Mouse (Mus musculus) liver, embryonic 11.5 days (tissue): ENCODE results near the gene Hivep3. TPM values are rescaled to one million over a fixed set of nuclear protein-coding genes. Genes with fewer than 3 reads are reported as not detected.

Experiments used
- ATAC-seq: fragments of 200-750 bp; cut with Nextera tagmentation; replicated peaks from 2 replicates; pipeline ENCODE4 v1.8.0; 2017; ENCODE audit warnings: moderate number of reproducible peaks, mild to moderate bottlenecking, moderate TSS enrichment, moderate library complexity; ENCODE audit not compliant: low FRiP score
- DNase-seq: peaks from one replicate; pipeline ENCODE4 v3.0.0-alpha.2; 2017; ENCODE audit warnings: low spot score
- H3K27ac ChIP-seq: fragments of 300-500 bp; sonication (generic); 2 replicates; pipeline ENCODE4 v1.5.1; 2014; ENCODE audit warnings: mild to moderate bottlenecking, low read depth, low read length, control low read depth
- H3K27me3 ChIP-seq: fragments of 300-500 bp; sonication (generic); replicated peaks from 2 replicates; pipeline ENCODE4 v1.6.1; 2014; ENCODE audit warnings: low read length, mixed read lengths; ENCODE audit not compliant: control insufficient read depth, insufficient read depth
- H3K36me3 ChIP-seq: fragments of 300-500 bp; sonication (generic); 2 replicates; pipeline ENCODE4 v1.6.1; 2014; ENCODE audit warnings: mild to moderate bottlenecking, low read length, moderate library complexity, mixed read lengths; ENCODE audit not compliant: control insufficient read depth, insufficient read depth
- H3K4me1 ChIP-seq: fragments of 300-500 bp; sonication (generic); replicated peaks from 2 replicates; pipeline ENCODE4 v1.6.1; 2014; ENCODE audit warnings: low read length, mixed read lengths; ENCODE audit not compliant: control insufficient read depth, insufficient read depth
- H3K4me2 ChIP-seq: fragments of 300-500 bp; sonication (generic); 2 replicates; pipeline ENCODE4 v1.6.1; 2014; ENCODE audit warnings: mild to moderate bottlenecking, control low read depth, moderate library complexity
- H3K4me3 ChIP-seq: fragments of 300-500 bp; sonication (generic); 2 replicates; pipeline ENCODE4 v1.5.1; 2014; ENCODE audit warnings: low read depth, low read length, control low read depth
- H3K9ac ChIP-seq: fragments of 300-500 bp; sonication (generic); 2 replicates; pipeline ENCODE4 v1.6.1; 2014; ENCODE audit warnings: low read depth, low read length, control low read depth
- H3K9me3 ChIP-seq: fragments of 300-500 bp; sonication (generic); 2 replicates; pipeline ENCODE4 v1.6.1; 2016; ENCODE audit warnings: low read length, inconsistent platforms, mixed read lengths; ENCODE audit not compliant: control insufficient read depth
- WGBS: fragments of 180-500 bp; shearing (Covaris S2); extraction: QIAGEN DNeasy Blood & Tissue Kit; methylation state at CpG from one replicate; pipeline ENCODE4 v1.1.7; 2014; 5-methylcytosine and 5-hydroxymethylcytosine counted together
- polyA plus RNA-seq: library from polyadenylated mRNA; unstranded; fragments of >200 nt; fragmentation: Nextera tagmentation; extraction: Ambion mirVana; gene quantifications from 2 replicates; pipeline ENCODE4 v1.2.1, GENCODE M21; 2014

The Hivep3 gene
- polyA plus RNA-seq, 1 experiment from 2014 or later, result 2.7 TPM

DNA sequence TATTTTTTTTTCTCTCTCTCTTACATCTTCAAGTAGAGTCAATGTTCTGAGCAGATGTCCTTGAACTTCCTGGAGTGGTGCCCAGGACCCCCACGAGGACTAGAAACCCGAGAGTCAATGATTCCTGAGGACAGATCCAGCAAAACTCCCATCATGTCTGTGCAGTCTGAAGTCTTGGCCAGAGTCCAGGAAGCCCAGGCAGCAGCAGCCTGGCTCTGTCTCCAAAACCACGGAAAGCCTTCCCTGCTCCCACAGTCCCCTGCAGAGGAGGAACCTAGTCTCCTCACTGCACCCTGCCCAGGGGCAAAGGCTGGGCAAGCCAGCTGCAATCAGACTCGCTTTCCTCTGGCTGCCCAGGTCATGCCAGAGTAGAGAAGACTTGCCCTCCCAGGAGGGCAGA lies 234.5 kb downstream of the Hivep3 start:
- 32% methylated on average over 4 of the region's 4 CpGs for WGBS
- no peak overlapping the region for H3K4me2 ChIP-seq
- H3K36me3 ChIP-seq, result no peaks in the 10 kb centered on the region
- H3K9me3 ChIP-seq, result no peaks in the 10 kb centered on the region
- H3K27ac ChIP-seq, result no peak overlapping the region
- H3K27me3 ChIP-seq, result no peaks in the 10 kb centered on the region
- no peak overlapping the region for H3K4me3 ChIP-seq
- no peak for ATAC-seq
- no peaks in the 10 kb centered on the region for H3K4me1 ChIP-seq
- H3K9ac ChIP-seq, result no peak overlapping the region
- DNase-seq, result no peak

DNA sequence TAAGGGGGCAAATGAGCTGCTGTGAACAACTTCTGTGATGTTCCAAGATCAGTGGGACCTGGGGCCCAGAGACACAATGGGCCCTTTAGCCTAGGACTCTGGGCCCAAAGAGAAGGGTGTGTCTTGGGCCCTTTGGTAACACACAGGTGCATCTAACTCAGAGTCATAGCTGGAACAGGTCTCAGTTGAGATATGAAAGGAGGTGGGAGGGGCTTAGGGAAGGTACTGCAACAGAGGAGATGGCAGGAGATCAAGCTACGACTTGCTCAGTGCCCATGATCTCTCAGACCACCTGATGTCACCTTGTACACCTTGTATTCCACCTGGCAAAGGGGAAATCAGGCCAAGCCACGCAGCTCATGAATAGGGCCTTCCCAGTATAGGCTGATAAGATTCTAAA lies 235.3 kb downstream of the Hivep3 start:
- no peak for ATAC-seq
- 75% methylated on average over 2 of the region's 2 CpGs for WGBS
- no peak overlapping the region for H3K9ac ChIP-seq

DNA sequence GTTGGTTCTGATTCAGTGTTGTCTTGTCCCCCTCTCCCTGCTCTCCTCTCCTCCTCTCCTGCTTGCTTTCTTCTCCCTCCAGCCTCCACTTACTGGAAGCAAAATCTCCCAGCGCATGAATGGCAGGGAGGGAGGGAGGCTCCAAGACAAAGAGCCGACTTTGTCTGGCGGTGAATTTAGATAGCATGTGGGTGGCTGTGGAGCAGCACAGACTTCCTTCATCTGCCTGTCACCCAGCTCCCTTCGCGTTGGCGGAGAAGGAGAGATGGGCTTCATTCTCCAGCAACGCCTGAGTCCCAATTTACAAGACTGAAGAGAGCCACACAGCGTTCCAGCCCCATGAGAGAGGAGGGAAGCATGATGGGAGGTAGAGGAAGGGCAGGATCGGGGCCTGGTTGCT lies 236.6 kb downstream of the Hivep3 start:
- DNase-seq (no peak), ATAC-seq (no peak)
- Histone ChIP-seq H3K4me3 (no peak overlapping the region), H3K9ac (no peak overlapping the region), H3K4me2 (no peak overlapping the region), H3K36me3 (no peaks in the 10 kb centered on the region), H3K4me1 (no peaks in the 10 kb centered on the region), H3K9me3 (no peaks in the 10 kb centered on the region), H3K27ac (no peak overlapping the region), H3K27me3 (no peaks in the 10 kb centered on the region)
- WGBS, result 63% methylated on average over 8 of the region's 9 CpGs

More for the DNA sequence above, 235.3 kb downstream of the Hivep3 start:
- H3K27ac ChIP-seq, result no peak overlapping the region
- no peaks in the 10 kb centered on the region for H3K4me1 ChIP-seq
- no peak overlapping the region for H3K4me3 ChIP-seq
- H3K4me2 ChIP-seq, result no peak overlapping the region
- no peak for DNase-seq
- H3K27me3 ChIP-seq, result no peaks in the 10 kb centered on the region
- H3K9me3 ChIP-seq, result no peaks in the 10 kb centered on the region
- H3K36me3 ChIP-seq, result no peaks in the 10 kb centered on the region

DNA sequence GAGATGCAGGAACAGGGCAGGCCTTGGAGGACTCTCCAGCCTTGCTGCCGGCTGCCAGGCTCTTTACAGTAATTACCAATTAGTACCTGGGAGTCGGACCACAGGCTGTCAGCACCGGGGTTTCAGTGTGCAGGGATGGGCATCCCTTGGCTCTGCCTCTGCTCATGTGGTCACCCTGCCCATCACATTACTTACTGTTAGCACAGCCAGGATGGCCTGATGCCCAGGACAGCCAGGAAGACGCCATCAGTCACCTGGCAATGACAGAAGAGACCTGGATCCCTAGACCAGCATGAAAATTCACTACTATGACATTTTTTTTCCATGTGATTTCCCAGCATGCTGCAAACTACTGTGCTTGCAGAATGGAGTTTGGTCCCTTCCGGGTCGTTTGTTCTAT lies 238.8 kb downstream of the Hivep3 start:
- no peak overlapping the region for H3K4me3 ChIP-seq
- no peaks in the 10 kb centered on the region for H3K27me3 ChIP-seq
- H3K36me3 ChIP-seq, result no peaks in the 10 kb centered on the region
- no peak overlapping the region for H3K27ac ChIP-seq
- DNase-seq (no peak), ATAC-seq (no peak)
- H3K9ac ChIP-seq, result no peak overlapping the region
- no peaks in the 10 kb centered on the region for H3K9me3 ChIP-seq
- H3K4me2 ChIP-seq, result no peak overlapping the region
- no peaks in the 10 kb centered on the region for H3K4me1 ChIP-seq
- WGBS, result 71% methylated on average over 6 of the region's 6 CpGs

DNA sequence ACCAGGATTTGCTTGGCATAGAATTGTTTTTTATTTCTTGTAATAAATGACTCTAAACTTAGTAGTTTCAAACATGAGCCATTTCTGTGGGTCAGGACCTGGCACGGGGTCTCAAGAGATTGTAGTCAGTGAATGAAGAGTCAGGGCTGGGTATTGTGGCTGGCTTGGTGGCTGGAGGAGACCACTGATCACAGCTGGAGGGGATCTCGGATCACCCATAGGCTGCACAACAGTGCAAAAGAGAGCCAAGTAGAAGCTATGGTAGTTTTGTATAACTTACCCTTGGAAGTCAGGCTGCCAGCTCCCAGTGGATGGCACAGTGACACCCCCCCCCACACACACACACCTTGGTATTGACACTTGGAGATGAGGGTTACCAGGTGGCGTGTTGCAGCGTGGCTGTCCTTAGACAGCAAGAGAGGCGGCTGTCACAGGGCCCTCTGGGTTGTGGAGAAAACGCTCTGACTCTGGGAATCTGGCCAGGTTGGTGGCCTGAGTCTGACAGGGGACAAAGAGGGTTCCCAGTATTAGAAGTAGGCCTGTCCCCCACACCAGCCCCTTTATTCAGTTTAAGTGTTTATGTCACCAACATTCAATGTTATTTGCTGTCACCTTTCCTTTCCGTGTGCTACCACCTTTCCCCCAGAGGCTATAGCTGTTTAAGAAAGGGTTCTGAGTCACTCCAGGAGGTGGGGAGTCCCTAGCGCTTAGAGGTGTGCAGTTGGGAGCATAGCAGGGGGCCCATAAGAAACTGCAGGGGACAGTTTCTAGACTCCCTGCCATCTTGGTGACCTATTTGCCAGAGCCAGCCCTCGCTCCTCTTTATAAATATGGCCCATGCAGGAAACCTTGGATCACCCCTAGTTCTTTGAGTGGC lies 240.4 kb downstream of the Hivep3 start:
- no peaks in the 10 kb centered on the region for H3K9me3 ChIP-seq

DNA sequence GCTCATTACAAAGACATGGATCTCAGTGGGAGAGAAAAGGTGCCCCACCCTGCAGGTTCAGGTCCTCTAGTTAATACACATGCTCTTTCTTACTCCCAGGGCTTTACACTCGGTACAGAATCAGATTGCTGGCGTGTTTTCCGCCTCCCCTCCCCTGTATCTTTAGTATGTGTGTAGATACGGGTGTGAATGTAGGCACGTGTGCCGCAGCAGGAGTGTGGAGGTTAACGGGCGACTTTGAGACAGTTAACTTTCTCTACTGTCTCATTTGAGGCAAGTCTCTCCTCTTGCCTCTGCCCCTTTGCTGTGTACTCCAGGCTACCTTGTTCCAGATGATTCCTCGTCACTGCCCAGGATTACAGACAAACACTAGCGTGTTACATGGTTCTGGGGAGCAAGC lies 241.7 kb downstream of the Hivep3 start:
- Histone ChIP-seq H3K4me3 (no peak overlapping the region), H3K36me3 (no peaks in the 10 kb centered on the region), H3K27ac (no peak overlapping the region), H3K27me3 (no peaks in the 10 kb centered on the region), H3K4me1 (no peaks in the 10 kb centered on the region), H3K9me3 (no peaks in the 10 kb centered on the region), H3K9ac (no peak overlapping the region), H3K4me2 (no peak overlapping the region)
- WGBS, result 80% methylated on average over 10 of the region's 10 CpGs
- ATAC-seq (no peak), DNase-seq (no peak)

More for the DNA sequence above, 240.4 kb downstream of the Hivep3 start:
- whole genome bisulfite sequencing, result 80% methylated on average over 9 of the region's 9 CpGs
- H3K36me3 ChIP-seq, result no peaks in the 10 kb centered on the region
- H3K27ac ChIP-seq, result no peak overlapping the region
- H3K27me3 ChIP-seq, result no peaks in the 10 kb centered on the region
- H3K4me1 ChIP-seq, result no peaks in the 10 kb centered on the region
- no peak for DNase-seq
- no peak overlapping the region for H3K4me3 ChIP-seq
- no peak overlapping the region for H3K4me2 ChIP-seq
- no peak overlapping the region for H3K9ac ChIP-seq
- no peak for ATAC-seq

DNA sequence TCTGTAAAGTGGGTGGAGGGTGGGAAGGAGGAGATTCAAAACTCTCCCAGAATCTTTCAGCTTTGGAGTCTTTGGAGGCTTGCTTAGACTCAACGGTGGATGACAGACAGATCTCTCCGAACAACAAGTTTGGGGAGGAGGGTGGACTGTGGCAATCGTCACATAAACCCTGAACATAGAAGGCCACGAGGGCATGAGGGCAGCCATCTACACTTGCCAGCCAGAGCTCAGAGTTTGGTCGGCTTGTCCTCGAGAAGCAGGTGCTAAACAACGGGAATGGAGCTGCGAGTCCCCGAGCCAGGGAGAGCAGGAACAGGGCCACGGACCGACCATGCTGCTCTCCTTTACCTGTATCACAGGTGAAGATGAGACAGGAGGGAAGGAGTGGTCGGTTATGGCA lies 242.2 kb downstream of the Hivep3 start:
- Histone ChIP-seq H3K36me3 (no peaks in the 10 kb centered on the region), H3K4me1 (no peaks in the 10 kb centered on the region), H3K9me3 (no peaks in the 10 kb centered on the region), H3K4me3 (no peak overlapping the region), H3K4me2 (no peak overlapping the region), H3K27me3 (no peaks in the 10 kb centered on the region), H3K9ac (no peak overlapping the region), H3K27ac (no peak overlapping the region)
- ATAC-seq, result no peak
- no peak for DNase-seq
- WGBS, result 71% methylated on average over 12 of the region's 12 CpGs

DNA sequence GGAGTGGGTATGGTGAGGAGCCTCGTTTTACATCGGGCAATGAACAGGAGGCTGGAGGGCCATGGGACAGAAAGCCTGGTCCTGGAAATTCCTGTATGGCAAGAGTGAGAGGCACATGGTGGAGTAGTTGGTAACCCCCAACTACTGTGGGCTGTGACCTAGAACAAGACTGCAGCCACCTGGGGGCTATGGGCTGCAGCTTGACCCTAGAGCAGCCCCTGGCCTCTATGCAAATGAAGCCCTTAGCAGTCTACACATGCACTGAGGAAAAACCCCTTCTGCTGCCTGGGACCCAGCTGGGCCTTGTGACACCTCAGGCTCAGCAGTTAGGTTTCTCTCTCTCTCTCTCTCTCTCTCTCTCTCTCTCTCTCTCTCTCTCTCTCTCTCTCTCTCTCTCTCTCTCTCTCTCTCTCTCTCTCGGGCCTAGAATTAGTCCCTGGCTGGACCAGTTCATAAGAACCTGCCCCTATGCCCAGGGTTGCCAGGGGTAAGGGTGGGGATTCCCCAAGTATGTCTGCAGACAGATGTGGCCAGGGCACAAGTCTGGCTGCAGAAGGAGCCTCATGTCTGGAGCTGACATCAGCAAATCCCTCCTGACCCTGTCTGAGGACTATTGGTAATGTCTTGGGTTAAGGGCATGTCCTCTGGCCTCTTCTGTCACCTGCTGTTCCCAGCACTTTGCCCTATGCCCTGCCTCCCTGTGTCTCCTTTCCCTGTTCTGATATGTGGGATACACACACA lies 243.0 kb downstream of the Hivep3 start:
- no peaks in the 10 kb centered on the region for H3K9me3 ChIP-seq
- H3K4me3 ChIP-seq, result no peak overlapping the region
- WGBS, result 37% methylated on average over 3 of the region's 3 CpGs
- DNase-seq (no peak), ATAC-seq (no peak)
- H3K4me2 ChIP-seq, result no peak overlapping the region
- no peaks in the 10 kb centered on the region for H3K27me3 ChIP-seq
- no peaks in the 10 kb centered on the region for H3K36me3 ChIP-seq
- no peak overlapping the region for H3K27ac ChIP-seq
- no peak overlapping the region for H3K9ac ChIP-seq
- no peaks in the 10 kb centered on the region for H3K4me1 ChIP-seq
